Mouse (Mus musculus) neural tube, embryonic 13.5 days (tissue): ENCODE measurements around the gene Cd2bp2. TPM values are rescaled to one million over a fixed set of nuclear protein-coding genes. Genes with fewer than 3 reads are reported as not detected.

ENCODE experiments used
- ATAC-seq: fragments of 200-750 bp; cut with Nextera tagmentation; 2 replicates; pipeline ENCODE4 v1.8.0; 2017; ENCODE audit warnings: low read depth, mild to moderate bottlenecking, moderate TSS enrichment, moderate library complexity
- H3K27ac ChIP-seq: fragments of 300-500 bp; sonication (generic); replicated peaks from 2 replicates; pipeline ENCODE4 v1.5.1; 2015; ENCODE audit warnings: moderate library complexity, mild to moderate bottlenecking, inconsistent platforms
- H3K27me3 ChIP-seq: fragments of 300-500 bp; sonication (generic); 2 replicates; pipeline ENCODE4 v1.6.1; 2015; ENCODE audit warnings: mild to moderate bottlenecking, inconsistent platforms
- H3K36me3 ChIP-seq: fragments of 300-500 bp; sonication (generic); 2 replicates; pipeline ENCODE4 v1.6.1; 2015; ENCODE audit warnings: mild to moderate bottlenecking, inconsistent platforms
- H3K4me1 ChIP-seq: fragments of 300-500 bp; sonication (generic); replicated peaks from 2 replicates; pipeline ENCODE4 v1.6.1; 2015; ENCODE audit warnings: inconsistent platforms
- H3K4me2 ChIP-seq: fragments of 300-500 bp; sonication (generic); 2 replicates; pipeline ENCODE4 v1.6.1; 2015; ENCODE audit warnings: inconsistent platforms, mild to moderate bottlenecking, moderate library complexity
- H3K4me3 ChIP-seq: fragments of 300-500 bp; sonication (generic); 2 replicates; pipeline ENCODE4 v1.5.1; 2015; ENCODE audit warnings: mild to moderate bottlenecking, inconsistent platforms
- H3K9ac ChIP-seq: fragments of 300-500 bp; sonication (generic); 2 replicates; pipeline ENCODE4 v1.6.1; 2015; ENCODE audit warnings: moderate library complexity, mild to moderate bottlenecking, inconsistent platforms
- H3K9me3 ChIP-seq: fragments of 300-500 bp; sonication (generic); 2 replicates; pipeline ENCODE4 v1.6.1; 2016; ENCODE audit warnings: inconsistent platforms
- WGBS: fragments of 180-500 bp; shearing (Covaris S2); methylation state at CpG from one replicate; pipeline ENCODE4 v1.1.7; 2015; 5-methylcytosine and 5-hydroxymethylcytosine counted together
- polyA plus RNA-seq: library from polyadenylated mRNA; unstranded; fragments of >200 nt; fragmentation: Nextera tagmentation; extraction: Ambion mirVana; gene quantifications from 2 replicates; pipeline ENCODE4 v1.2.1, GENCODE M21; 2015

The Cd2bp2 gene
- polyA plus RNA-seq, 1 experiment from 2014 or later = 78.7 TPM

GRCm38 (mm10) chr7:127207374-127208294, 11.8 kb upstream of the Cd2bp2 start:
- Histone ChIP-seq H3K4me1 (peaks cover 39% of the 10 kb centered on the region), H3K9ac (peak overlapping the region; percentile 91), H3K4me2 (peak overlapping the region; percentile 98), H3K27me3 (no peaks in the 10 kb centered on the region), H3K9me3 (no peaks in the 10 kb centered on the region), H3K27ac (peak overlapping the region; percentile 89), H3K36me3 (peaks cover 20% of the 10 kb centered on the region), H3K4me3 (peak overlapping the region; percentile 98)
- 0 out of 2 replicates have a peak, but pooled peaks have one; percentile 7 for ATAC-seq
- under 1% methylated on average over 52 of the region's 53 CpGs for WGBS

GRCm38 (mm10) chr7:127206606-127207005, 10.8 kb upstream of the Cd2bp2 start:
- Histone ChIP-seq H3K9me3 (no peaks in the 10 kb centered on the region), H3K9ac (peak overlapping the region; percentile 91), H3K27ac (no peak overlapping the region), H3K4me1 (peaks cover 39% of the 10 kb centered on the region), H3K36me3 (peaks cover 29% of the 10 kb centered on the region), H3K4me2 (peak overlapping the region; percentile 98), H3K27me3 (no peaks in the 10 kb centered on the region), H3K4me3 (peak overlapping the region; percentile 98)
- 68% methylated on average over 2 of the region's 2 CpGs for WGBS
- ATAC-seq = no peak

GRCm38 (mm10) chr7:127196484-127196883, 634 bp upstream of the Cd2bp2 start:
- H3K4me1 ChIP-seq = peaks cover 34% of the 10 kb centered on the region
- peak overlapping the region; percentile 73 for H3K4me3 ChIP-seq
- WGBS = 63% methylated on average over 11 of the region's 11 CpGs
- no peaks in the 10 kb centered on the region for H3K27me3 ChIP-seq
- H3K36me3 ChIP-seq = peaks cover 81% of the 10 kb centered on the region
- H3K27ac ChIP-seq = peak overlapping the region; percentile 89
- peak overlapping the region; percentile 80 for H3K9ac ChIP-seq
- ATAC-seq = no peak
- H3K4me2 ChIP-seq = peak overlapping the region; percentile 75
- no peaks in the 10 kb centered on the region for H3K9me3 ChIP-seq

DNA sequence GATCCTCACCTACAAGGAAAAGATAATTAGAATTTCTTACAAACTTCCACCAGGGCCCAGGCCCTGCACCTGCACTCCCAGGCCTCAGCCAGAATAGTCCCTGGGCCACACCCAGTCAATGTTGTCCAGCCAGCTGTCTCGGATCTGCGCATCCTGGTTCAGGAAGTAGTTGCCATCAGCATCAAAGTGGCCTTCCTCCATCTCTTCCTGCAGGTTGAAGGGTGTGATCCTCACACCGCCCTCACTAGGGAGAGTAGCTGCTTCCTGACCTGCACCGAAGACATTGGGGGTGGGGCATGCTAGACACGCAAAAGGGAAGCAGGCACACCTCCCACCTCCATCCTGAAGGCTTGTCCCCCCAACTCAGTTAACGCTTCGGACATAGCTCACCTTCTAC, 1.2 kb downstream of the Cd2bp2 start:
- Histone ChIP-seq H3K4me2 (peak overlapping the region; percentile 77), H3K9me3 (no peaks in the 10 kb centered on the region), H3K36me3 (peaks cover 72% of the 10 kb centered on the region), H3K27me3 (no peaks in the 10 kb centered on the region), H3K4me1 (peaks cover 34% of the 10 kb centered on the region), H3K27ac (no peak overlapping the region), H3K4me3 (peak overlapping the region; percentile 73), H3K9ac (peak overlapping the region; percentile 81)
- WGBS = 77% methylated on average over 7 of the region's 7 CpGs
- no peak for ATAC-seq

DNA sequence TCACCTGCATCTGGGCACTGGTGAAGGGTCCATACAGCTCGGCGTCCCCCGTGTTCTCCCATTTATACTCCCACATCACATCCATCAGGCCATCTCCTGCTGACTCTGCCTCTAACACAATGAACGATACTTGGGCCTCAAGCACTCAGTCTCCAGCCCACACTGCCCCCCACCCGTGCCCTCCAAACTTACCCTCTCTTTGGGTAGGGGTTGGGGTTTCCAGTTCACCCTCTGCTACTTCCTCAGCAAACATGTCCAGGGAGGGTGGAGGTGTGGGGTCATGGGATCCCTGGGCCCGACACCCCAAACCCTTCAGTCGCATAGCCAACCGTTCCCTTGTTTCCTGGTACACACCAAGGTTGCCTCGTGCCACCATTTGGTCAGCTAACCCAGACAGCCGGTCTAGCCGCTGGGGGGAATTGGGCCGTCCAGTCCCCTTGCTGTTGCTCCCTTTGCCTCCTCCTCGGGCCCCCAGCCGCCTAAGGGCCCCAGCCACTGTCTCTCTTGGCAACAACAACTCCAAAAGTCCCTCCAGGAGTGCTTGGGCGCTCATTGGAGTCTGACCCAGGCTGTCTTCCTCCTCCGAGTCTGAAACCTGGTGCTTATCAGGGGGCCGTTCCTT, 1.7 kb downstream of the Cd2bp2 start:
- H3K36me3 ChIP-seq = peaks cover 67% of the 10 kb centered on the region
- no peak overlapping the region for H3K9ac ChIP-seq

GRCm38 (mm10) chr7:127192989-127193388, 2.9 kb downstream of the Cd2bp2 start:
- no peak overlapping the region for H3K4me3 ChIP-seq
- no peak for ATAC-seq
- WGBS = 93% methylated on average over 5 of the region's 5 CpGs
- no peak overlapping the region for H3K4me2 ChIP-seq
- peaks cover 34% of the 10 kb centered on the region for H3K4me1 ChIP-seq
- no peak overlapping the region for H3K9ac ChIP-seq
- H3K9me3 ChIP-seq = no peaks in the 10 kb centered on the region
- H3K36me3 ChIP-seq = peaks cover 55% of the 10 kb centered on the region
- H3K27ac ChIP-seq = no peak overlapping the region
- no peaks in the 10 kb centered on the region for H3K27me3 ChIP-seq

More for the DNA sequence above, 1.7 kb downstream of the Cd2bp2 start:
- H3K4me1 ChIP-seq = peaks cover 34% of the 10 kb centered on the region
- peak overlapping the region; percentile 73; the same call in 1 of the 2 replicates for H3K4me3 ChIP-seq
- WGBS = 93% methylated on average over 17 of the region's 17 CpGs
- H3K27me3 ChIP-seq = no peaks in the 10 kb centered on the region
- H3K27ac ChIP-seq = no peak overlapping the region
- no peaks in the 10 kb centered on the region for H3K9me3 ChIP-seq
- no peak for ATAC-seq
- H3K4me2 ChIP-seq = peak overlapping the region; percentile 77

DNA sequence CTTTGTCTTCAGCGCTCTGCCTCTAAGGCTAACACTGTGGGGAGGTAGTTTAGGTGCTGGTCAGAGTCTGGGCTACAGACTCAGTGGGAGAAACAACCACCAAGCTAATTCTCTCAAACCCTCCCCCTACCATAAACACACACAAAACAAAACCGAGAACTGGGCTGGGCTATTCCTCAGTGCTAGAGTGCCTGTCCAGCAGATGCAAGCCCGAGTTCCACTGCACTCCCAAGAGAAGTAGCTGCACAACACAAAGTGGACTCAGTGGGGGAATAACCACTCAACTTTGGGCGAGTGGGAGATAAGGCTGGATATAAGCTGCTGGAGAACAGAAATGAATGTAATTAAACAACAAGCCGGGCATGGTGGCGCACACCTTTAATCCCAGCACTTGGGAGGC, 5.2 kb downstream of the Cd2bp2 start:
- ATAC-seq = no peak
- 77% methylated on average over 6 of the region's 6 CpGs for whole genome bisulfite sequencing
- no peak overlapping the region for H3K4me2 ChIP-seq

DNA sequence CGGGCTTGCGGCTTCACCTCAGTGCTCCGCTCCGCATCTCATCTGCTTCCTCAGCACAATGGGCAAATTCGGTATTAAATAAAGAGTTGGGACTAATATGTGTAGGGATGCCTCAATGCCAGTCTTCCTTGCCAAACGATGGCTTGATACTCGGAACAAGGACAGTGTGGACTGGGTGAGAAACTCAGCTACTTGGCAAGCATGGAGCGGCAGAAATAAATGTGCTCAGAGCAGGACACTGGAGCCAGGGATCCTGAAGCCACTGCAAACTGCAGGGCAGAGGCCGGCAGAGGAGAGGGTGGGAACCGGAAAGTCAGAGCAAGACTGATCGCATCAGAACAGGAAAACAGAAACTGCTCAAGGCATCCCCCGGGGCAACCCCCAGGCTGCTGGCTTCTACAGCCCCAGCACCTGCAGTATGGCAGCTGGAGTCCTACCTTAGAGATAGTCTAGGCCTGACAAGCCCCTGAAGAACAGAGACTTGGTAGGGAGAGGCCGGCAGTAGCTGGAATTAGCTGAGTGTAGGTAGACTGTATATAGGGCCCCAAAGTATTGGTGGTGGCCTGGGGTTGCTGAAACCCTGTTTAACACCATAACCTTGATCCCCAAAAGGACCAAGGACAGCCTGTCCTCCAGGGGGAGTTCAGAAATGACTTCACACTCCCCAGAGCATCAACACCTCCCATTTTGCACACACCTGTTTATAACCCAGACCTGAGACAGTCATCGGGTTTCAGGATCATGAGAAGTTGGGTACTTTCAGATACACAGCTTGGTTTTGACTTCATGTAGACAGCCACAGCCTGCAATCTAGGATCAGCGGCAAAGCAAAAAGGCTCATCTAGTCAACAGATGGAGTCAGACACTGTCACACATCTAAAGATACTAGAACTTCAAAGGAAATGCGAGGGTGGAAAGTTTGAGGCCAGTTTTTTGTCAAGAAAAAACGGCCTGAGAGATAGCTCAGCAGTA, 7.3 kb downstream of the Cd2bp2 start:
- 85% methylated on average over 17 of the region's 17 CpGs for WGBS
- no peak for ATAC-seq
- H3K4me2 ChIP-seq = no peak overlapping the region

More for the DNA sequence above, 5.2 kb downstream of the Cd2bp2 start:
- no peaks in the 10 kb centered on the region for H3K27me3 ChIP-seq
- peaks cover 41% of the 10 kb centered on the region for H3K36me3 ChIP-seq
- no peaks in the 10 kb centered on the region for H3K9me3 ChIP-seq
- peaks cover 26% of the 10 kb centered on the region for H3K4me1 ChIP-seq
- no peak overlapping the region for H3K4me3 ChIP-seq
- no peak overlapping the region for H3K27ac ChIP-seq
- H3K9ac ChIP-seq = no peak overlapping the region

GRCm38 (mm10) chr7:127187351-127187750, 8.5 kb downstream of the Cd2bp2 start:
- Histone ChIP-seq H3K27me3 (no peaks in the 10 kb centered on the region), H3K9me3 (no peaks in the 10 kb centered on the region), H3K27ac (no peak overlapping the region), H3K36me3 (peaks cover 18% of the 10 kb centered on the region), H3K9ac (no peak overlapping the region), H3K4me1 (no peaks in the 10 kb centered on the region), H3K4me3 (no peak overlapping the region), H3K4me2 (no peak overlapping the region)
- no peak for ATAC-seq
- WGBS = 73% methylated on average over 10 of the region's 10 CpGs

More for the DNA sequence above, 7.3 kb downstream of the Cd2bp2 start:
- no peaks in the 10 kb centered on the region for H3K9me3 ChIP-seq
- peaks cover 8% of the 10 kb centered on the region; the same call in 1 of the 2 replicates for H3K4me1 ChIP-seq
- H3K36me3 ChIP-seq = peaks cover 30% of the 10 kb centered on the region
- no peak overlapping the region for H3K9ac ChIP-seq
- no peaks in the 10 kb centered on the region for H3K27me3 ChIP-seq
- no peak overlapping the region for H3K27ac ChIP-seq
- H3K4me3 ChIP-seq = no peak overlapping the region

GRCm38 (mm10) chr7:127185601-127186000, 10.2 kb downstream of the Cd2bp2 start:
- Histone ChIP-seq H3K27me3 (no peaks in the 10 kb centered on the region), H3K4me1 (no peaks in the 10 kb centered on the region), H3K9ac (no peak overlapping the region), H3K27ac (no peak overlapping the region), H3K4me3 (no peak overlapping the region), H3K4me2 (no peak overlapping the region), H3K9me3 (no peaks in the 10 kb centered on the region), H3K36me3 (peaks cover 2% of the 10 kb centered on the region; the same call in 1 of the 2 replicates)
- no peak for ATAC-seq
- 82% methylated on average over 3 of the region's 3 CpGs for WGBS

DNA sequence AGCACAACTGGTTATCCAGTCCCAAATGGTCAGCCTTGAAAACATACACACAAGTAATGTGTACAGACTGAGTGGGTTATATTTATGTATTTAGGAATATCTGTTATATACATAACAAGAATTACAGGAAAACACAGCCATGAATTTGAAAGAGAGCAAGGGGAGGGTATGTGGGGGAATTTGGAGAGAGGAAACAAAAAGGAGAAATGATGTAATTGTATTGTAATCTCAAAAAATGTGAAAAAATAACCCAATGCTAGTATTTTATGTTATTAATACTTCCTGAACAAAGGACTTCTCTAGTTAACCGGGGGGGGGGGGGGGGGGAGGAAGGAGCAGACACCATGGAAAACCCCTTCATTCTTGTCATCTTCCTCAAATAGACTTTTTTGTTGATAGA, 11.1 kb downstream of the Cd2bp2 start:
- 38% methylated on average over 1 of the region's 1 CpGs for WGBS
- Histone ChIP-seq H3K9ac (no peak overlapping the region), H3K36me3 (no peaks in the 10 kb centered on the region), H3K4me3 (no peak overlapping the region), H3K9me3 (no peaks in the 10 kb centered on the region), H3K4me2 (no peak overlapping the region), H3K27ac (no peak overlapping the region), H3K27me3 (no peaks in the 10 kb centered on the region), H3K4me1 (no peaks in the 10 kb centered on the region)
- no peak for ATAC-seq
